Mouse (Mus musculus): Measurements from ENCODE around the gene Mmp25. TPM values are rescaled to one million over a fixed set of nuclear protein-coding genes. Genes with fewer than 3 reads are reported as not detected.

Gene Mmp25
- polyA plus RNA-seq, 2 experiments = 0.11 to 0.12 TPM

GRCm38 (mm10) chr17:23592208-23592925 lies 52.7 kb downstream of the Mmp25 start:
- H3K27me3 ChIP-seq (ENCODE audit: control insufficient read depth, insufficient read depth, low read length) = no peaks in the 10 kb centered on the region
- no peaks in the 10 kb centered on the region for H3K9me3 ChIP-seq (ENCODE audit: control insufficient read depth, low read length)
- peak overlapping the region; percentile 68 to 83 for H3K4me3 ChIP-seq (ENCODE audit: insufficient read depth in 1 of 2, low read depth in 2 of 2, low read length in 2 of 2)
- H3K36me3 ChIP-seq (replicated peaks; ENCODE audit: control insufficient read depth, insufficient read depth, low read depth) = no peaks in the 10 kb centered on the region
- H3K9ac ChIP-seq (replicated peaks) = peak overlapping the region; percentile 68
- no peak overlapping the region for H3K27ac ChIP-seq
- 7% methylated on average over 34 of the region's 34 CpGs for WGBS (ENCODE audit: insufficient replicate concordance)
- peak; percentile 100 for ATAC-seq (ENCODE audit: insufficient read depth)
- H3K4me1 ChIP-seq (replicated peaks; ENCODE audit: control insufficient read depth in 2 of 2, insufficient read depth in 2 of 2, low read length in 1 of 2) = peaks cover 3 to 9% of the 10 kb centered on the region in 2 experiments; a peak in 2 of 4 replicates
- peak overlapping the region; percentile 94 for H3K4me2 ChIP-seq (ENCODE audit: low read depth)
- peak; percentile 88 to 92 (median 91) for DNase-seq (ENCODE audit: low read depth in 3 of 3, low spot score in 3 of 3)
- TF ChIP-seq EP300 (IDR thresholded peaks at IDR 0.05; ENCODE audit: low read depth) (0 out of 2 replicates have a peak, but pooled peaks have one; percentile 21), CTCF (IDR thresholded peaks at IDR 0.05; ENCODE audit: low read depth) (no peak)

DNA sequence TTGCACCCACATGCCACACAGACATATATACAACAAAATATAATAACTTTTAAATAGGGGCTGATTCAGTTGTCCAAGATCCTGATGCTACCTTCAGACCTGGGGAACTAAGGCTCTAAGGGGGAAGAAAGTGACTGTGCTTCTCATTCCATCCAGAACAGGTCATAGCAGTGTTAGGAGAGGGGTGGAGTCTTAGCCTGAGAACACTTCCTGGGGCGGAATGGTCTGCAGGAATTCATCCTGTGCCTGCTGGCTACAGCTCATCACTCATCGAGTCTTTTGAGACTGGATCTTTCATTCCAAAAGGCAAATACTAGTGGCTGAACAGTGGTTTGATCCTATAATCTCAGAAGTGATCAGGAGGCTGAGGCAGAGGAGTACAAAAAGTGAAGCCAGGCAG lies 57.8 kb downstream of the Mmp25 start:
- H3K36me3 ChIP-seq (replicated peaks; ENCODE audit: control insufficient read depth, insufficient read depth, low read depth) = no peaks in the 10 kb centered on the region
- peaks cover 0 to 7% of the 10 kb centered on the region in 2 experiments; a peak in 2 of 4 replicates for H3K4me1 ChIP-seq (replicated peaks; ENCODE audit: control insufficient read depth in 2 of 2, insufficient read depth in 2 of 2, low read length in 1 of 2)
- no peak overlapping the region for H3K4me3 ChIP-seq (ENCODE audit: insufficient read depth in 1 of 2, low read depth in 2 of 2, low read length in 2 of 2)
- H3K4me2 ChIP-seq (ENCODE audit: low read depth) = no peak overlapping the region
- no peaks in the 10 kb centered on the region for H3K9me3 ChIP-seq (ENCODE audit: control insufficient read depth, low read length)
- DNase-seq (ENCODE audit: low read depth in 3 of 3, low spot score in 3 of 3) = no peak
- peaks cover 5% of the 10 kb centered on the region for H3K27me3 ChIP-seq (ENCODE audit: control insufficient read depth, insufficient read depth, low read length)
- TF ChIP-seq CTCF (IDR thresholded peaks at IDR 0.05; ENCODE audit: low read depth) = no peak
- TF ChIP-seq EP300 (IDR thresholded peaks at IDR 0.05; ENCODE audit: low read depth) = no peak
- H3K9ac ChIP-seq (replicated peaks) = no peak overlapping the region
- 42% methylated on average over 2 of the region's 2 CpGs for WGBS (ENCODE audit: insufficient replicate concordance)
- no peak overlapping the region for H3K27ac ChIP-seq
- ATAC-seq (ENCODE audit: insufficient read depth) = no peak

DNA sequence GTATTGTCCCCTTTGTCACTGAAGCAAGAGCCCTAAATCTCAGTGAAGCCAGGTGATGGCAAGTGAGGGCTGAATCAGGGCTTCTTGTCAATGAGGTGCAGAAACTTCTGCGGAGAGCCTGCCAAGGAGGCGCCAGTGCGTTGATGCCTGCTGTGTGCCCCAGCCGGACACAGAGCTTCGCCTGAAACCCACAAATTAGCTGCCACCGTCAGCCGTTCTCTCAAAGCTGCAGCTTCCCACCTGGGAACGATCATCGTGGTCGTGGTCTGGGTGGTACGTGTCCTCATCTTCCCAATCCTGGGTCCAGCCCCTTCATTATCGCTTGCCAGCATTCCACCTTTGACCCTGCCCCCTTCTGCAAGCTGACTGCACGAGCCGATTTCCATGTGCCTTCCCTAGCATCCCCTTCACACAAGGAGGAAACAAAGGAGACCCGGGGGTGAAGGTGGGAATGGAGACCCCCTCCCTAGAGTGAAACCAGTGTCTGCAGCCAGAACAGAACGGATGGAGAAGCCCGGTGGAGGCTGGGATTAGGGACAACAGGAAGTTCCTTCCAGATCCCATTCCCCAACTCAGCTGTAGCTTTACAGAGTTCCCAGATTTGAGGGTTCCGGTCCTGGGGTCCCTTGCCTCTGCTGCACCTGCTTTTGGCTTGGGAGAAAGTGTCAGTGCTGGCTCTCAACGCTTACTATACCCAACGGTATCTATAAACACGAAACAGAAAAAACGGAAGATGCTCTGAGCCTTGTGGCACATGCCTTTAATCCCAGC lies 59.2 kb downstream of the Mmp25 start:
- H3K27ac ChIP-seq = no peak overlapping the region
- DNase-seq (ENCODE audit: low read depth in 3 of 3, low spot score in 3 of 3) = no peak
- peaks cover 0 to 5% of the 10 kb centered on the region in 2 experiments; a peak in 1 of 4 replicates for H3K4me1 ChIP-seq (replicated peaks; ENCODE audit: control insufficient read depth in 2 of 2, insufficient read depth in 2 of 2, low read length in 1 of 2)
- peak overlapping the region; percentile 49 to 71 for H3K4me3 ChIP-seq (ENCODE audit: insufficient read depth in 1 of 2, low read depth in 2 of 2, low read length in 2 of 2)
- no peak for ATAC-seq (ENCODE audit: insufficient read depth)
- H3K4me2 ChIP-seq (ENCODE audit: low read depth) = peak overlapping the region; percentile 52
- under 1% methylated on average over 22 of the region's 22 CpGs for whole genome bisulfite sequencing (ENCODE audit: insufficient replicate concordance)
- H3K9me3 ChIP-seq (ENCODE audit: control insufficient read depth, low read length) = no peaks in the 10 kb centered on the region
- TF ChIP-seq CTCF (IDR thresholded peaks at IDR 0.05; ENCODE audit: low read depth) = no peak
- TF ChIP-seq EP300 (IDR thresholded peaks at IDR 0.05; ENCODE audit: low read depth) = no peak
- H3K27me3 ChIP-seq (ENCODE audit: control insufficient read depth, insufficient read depth, low read length) = peaks cover 5% of the 10 kb centered on the region
- peak overlapping the region; percentile 36 for H3K9ac ChIP-seq (replicated peaks)
- no peaks in the 10 kb centered on the region for H3K36me3 ChIP-seq (replicated peaks; ENCODE audit: control insufficient read depth, insufficient read depth, low read depth)

DNA sequence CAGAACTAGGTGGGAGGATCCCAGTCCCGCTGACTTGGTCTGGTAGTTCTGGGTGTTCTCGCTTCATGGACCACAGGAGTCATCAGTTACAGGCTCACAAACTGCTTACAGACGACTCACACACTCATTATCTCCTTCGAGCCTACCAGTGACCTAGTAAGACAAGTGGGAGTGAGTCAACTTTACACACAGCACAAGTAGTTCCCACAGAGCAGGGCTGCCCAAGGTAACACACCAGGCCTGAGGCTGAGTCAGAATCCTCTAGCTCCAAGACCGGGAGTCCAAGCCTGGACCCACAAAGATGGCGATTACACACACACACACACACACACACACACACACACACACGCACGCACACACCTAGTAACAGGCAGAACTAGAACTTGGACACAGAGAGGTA lies 60.3 kb downstream of the Mmp25 start:
- Histone ChIP-seq H3K9me3 (ENCODE audit: control insufficient read depth, low read length) (no peaks in the 10 kb centered on the region), H3K27ac (no peak overlapping the region), H3K36me3 (replicated peaks; ENCODE audit: control insufficient read depth, insufficient read depth, low read depth) (no peaks in the 10 kb centered on the region), H3K4me2 (ENCODE audit: low read depth) (no peak overlapping the region), H3K4me3 (ENCODE audit: insufficient read depth in 1 of 2, low read depth in 2 of 2, low read length in 2 of 2) (no peak overlapping the region), H3K27me3 (ENCODE audit: control insufficient read depth, insufficient read depth, low read length) (peaks cover 5% of the 10 kb centered on the region), H3K9ac (replicated peaks) (no peak overlapping the region), H3K4me1 (replicated peaks; ENCODE audit: control insufficient read depth in 2 of 2, insufficient read depth in 2 of 2, low read length in 1 of 2) (peaks cover 0 to 5% of the 10 kb centered on the region in 2 experiments; a peak in 1 of 4 replicates)
- DNase-seq (ENCODE audit: low read depth in 3 of 3, low spot score in 3 of 3) = no peak
- 63% methylated on average over 8 of the region's 8 CpGs for WGBS (ENCODE audit: insufficient replicate concordance)
- TF ChIP-seq CTCF (IDR thresholded peaks at IDR 0.05; ENCODE audit: low read depth) = no peak
- TF ChIP-seq EP300 (IDR thresholded peaks at IDR 0.05; ENCODE audit: low read depth) = no peak
- ATAC-seq (ENCODE audit: insufficient read depth) = no peak

Other genes starting within 250 kb of the Mmp25 start
- gene Vmn2r117, start 165.6 kb downstream of the Mmp25 start, polyA plus RNA-seq (2012; rRNA removed) = not detected in 2 replicates
- gene Vmn2r117, start 165.6 kb downstream of the Mmp25 start, polyA plus RNA-seq (2014; fragmentation: Nextera tagmentation; extraction: Ambion mirVana) = not detected in 2 replicates
- 3.7 and 4.1 TPM in 2 replicates for gene Zfp213, start 81.0 kb downstream of the Mmp25 start, polyA plus RNA-seq (2012; rRNA removed)
- gene Zfp213, start 81.0 kb downstream of the Mmp25 start, polyA plus RNA-seq (2014; fragmentation: Nextera tagmentation; extraction: Ambion mirVana) = 4.1 and 4.8 TPM in 2 replicates
- 1.9 and 2.0 TPM in 2 replicates for gene Zfp13, start 45.8 kb downstream of the Mmp25 start, polyA plus RNA-seq (2012; rRNA removed)
- 1.3 TPM in 2 replicates for gene Zfp13, start 45.8 kb downstream of the Mmp25 start, polyA plus RNA-seq (2014; fragmentation: Nextera tagmentation; extraction: Ambion mirVana)
- gene Zscan10, start 44.4 kb downstream of the Mmp25 start, polyA plus RNA-seq (2012; rRNA removed) = not detected in 2 replicates
- not detected in 2 replicates for gene Zscan10, start 44.4 kb downstream of the Mmp25 start, polyA plus RNA-seq (2014; fragmentation: Nextera tagmentation; extraction: Ambion mirVana)
- 0.02 TPM in 2 replicates for gene Bicdl2, start 15.2 kb upstream of the Mmp25 start, polyA plus RNA-seq (2012; rRNA removed)
- not detected in 2 replicates for gene Bicdl2, start 15.2 kb upstream of the Mmp25 start, polyA plus RNA-seq (2014; fragmentation: Nextera tagmentation; extraction: Ambion mirVana)
- gene Hcfc1r1, start 28.3 kb upstream of the Mmp25 start, polyA plus RNA-seq (2012; rRNA removed) = 11.3 and 15.3 TPM in 2 replicates
- 21.0 and 24.5 TPM in 2 replicates for gene Hcfc1r1, start 28.3 kb upstream of the Mmp25 start, polyA plus RNA-seq (2014; fragmentation: Nextera tagmentation; extraction: Ambion mirVana)
- gene Thoc6, start 28.6 kb upstream of the Mmp25 start, polyA plus RNA-seq (2012; rRNA removed) = 14.8 and 17.2 TPM in 2 replicates
- 21.4 and 21.5 TPM in 2 replicates for gene Thoc6, start 28.6 kb upstream of the Mmp25 start, polyA plus RNA-seq (2014; fragmentation: Nextera tagmentation; extraction: Ambion mirVana)
- gene Tnfrsf12a, start 32.2 kb upstream of the Mmp25 start, polyA plus RNA-seq (2012; rRNA removed) = 1.4 and 1.7 TPM in 2 replicates
- 3.0 and 3.9 TPM in 2 replicates for gene Tnfrsf12a, start 32.2 kb upstream of the Mmp25 start, polyA plus RNA-seq (2014; fragmentation: Nextera tagmentation; extraction: Ambion mirVana)
- 0.64 and 0.68 TPM in 2 replicates for gene Cldn6, start 34.0 kb upstream of the Mmp25 start, polyA plus RNA-seq (2012; rRNA removed)
- 0.15 and 0.50 TPM in 2 replicates for gene Cldn6, start 34.0 kb upstream of the Mmp25 start, polyA plus RNA-seq (2014; fragmentation: Nextera tagmentation; extraction: Ambion mirVana)
- gene Cldn9, start 38.7 kb upstream of the Mmp25 start, polyA plus RNA-seq (2012; rRNA removed) = 0.04 TPM in 2 replicates
- gene Cldn9, start 38.7 kb upstream of the Mmp25 start, polyA plus RNA-seq (2014; fragmentation: Nextera tagmentation; extraction: Ambion mirVana) = 0.21 TPM in 1 of 2 replicates, not detected in the other
- 0.04 and 0.09 TPM in 2 replicates for gene 1520401A03Rik, start 77.5 kb upstream of the Mmp25 start, polyA plus RNA-seq (2012; rRNA removed)
- not detected in 2 replicates for gene 1520401A03Rik, start 77.5 kb upstream of the Mmp25 start, polyA plus RNA-seq (2014; fragmentation: Nextera tagmentation; extraction: Ambion mirVana)
- 29.6 and 35.0 TPM in 2 replicates for gene Pkmyt1, start 81.1 kb upstream of the Mmp25 start, polyA plus RNA-seq (2012; rRNA removed)
- gene Pkmyt1, start 81.1 kb upstream of the Mmp25 start, polyA plus RNA-seq (2014; fragmentation: Nextera tagmentation; extraction: Ambion mirVana) = 21.2 and 24.5 TPM in 2 replicates
- gene Paqr4, start 95.6 kb upstream of the Mmp25 start, polyA plus RNA-seq (2012; rRNA removed) = 3.6 and 5.7 TPM in 2 replicates
- 6.4 and 7.2 TPM in 2 replicates for gene Paqr4, start 95.6 kb upstream of the Mmp25 start, polyA plus RNA-seq (2014; fragmentation: Nextera tagmentation; extraction: Ambion mirVana)
- gene Kremen2, start 100.6 kb upstream of the Mmp25 start, polyA plus RNA-seq (2012; rRNA removed) = 0.02 and 0.03 TPM in 2 replicates
- gene Kremen2, start 100.6 kb upstream of the Mmp25 start, polyA plus RNA-seq (2014; fragmentation: Nextera tagmentation; extraction: Ambion mirVana) = not detected in 2 replicates
- 4.0 and 4.3 TPM in 2 replicates for gene Flywch1, start 126.3 kb upstream of the Mmp25 start, polyA plus RNA-seq (2012; rRNA removed)
- gene Flywch1, start 126.3 kb upstream of the Mmp25 start, polyA plus RNA-seq (2014; fragmentation: Nextera tagmentation; extraction: Ambion mirVana) = 6.6 and 7.4 TPM in 2 replicates
- 0.57 and 0.79 TPM in 2 replicates for gene Flywch2, start 140.8 kb upstream of the Mmp25 start, polyA plus RNA-seq (2012; rRNA removed)
- 0.85 and 1.0 TPM in 2 replicates for gene Flywch2, start 140.8 kb upstream of the Mmp25 start, polyA plus RNA-seq (2014; fragmentation: Nextera tagmentation; extraction: Ambion mirVana)
- gene Srrm2, start 145.3 kb upstream of the Mmp25 start, polyA plus RNA-seq (2012; rRNA removed) = 136 and 152 TPM in 2 replicates
- gene Srrm2, start 145.3 kb upstream of the Mmp25 start, polyA plus RNA-seq (2014; fragmentation: Nextera tagmentation; extraction: Ambion mirVana) = 107 and 120 TPM in 2 replicates
- 277 and 284 TPM in 2 replicates for gene Elob, start 183.9 kb upstream of the Mmp25 start, polyA plus RNA-seq (2012; rRNA removed)
- 519 and 544 TPM in 2 replicates for gene Elob, start 183.9 kb upstream of the Mmp25 start, polyA plus RNA-seq (2014; fragmentation: Nextera tagmentation; extraction: Ambion mirVana)
- 0.04 TPM in 1 of 2 replicates, not detected in the other for gene Prss33, start 190.8 kb upstream of the Mmp25 start, polyA plus RNA-seq (2012; rRNA removed)
- gene Prss33, start 190.8 kb upstream of the Mmp25 start, polyA plus RNA-seq (2014; fragmentation: Nextera tagmentation; extraction: Ambion mirVana) = not detected in 2 replicates
- 0.06 TPM in 1 of 2 replicates, not detected in the other for gene Prss32, start 198.6 kb upstream of the Mmp25 start, polyA plus RNA-seq (2012; rRNA removed)
- gene Prss32, start 198.6 kb upstream of the Mmp25 start, polyA plus RNA-seq (2014; fragmentation: Nextera tagmentation; extraction: Ambion mirVana) = not detected in 2 replicates
- gene Prss41, start 198.9 kb upstream of the Mmp25 start, polyA plus RNA-seq (2012; rRNA removed) = 0.09 and 0.18 TPM in 2 replicates
- 0.06 TPM in 1 of 2 replicates, not detected in the other for gene Prss41, start 198.9 kb upstream of the Mmp25 start, polyA plus RNA-seq (2014; fragmentation: Nextera tagmentation; extraction: Ambion mirVana)
- not detected in 2 replicates for gene Prss21, start 222.8 kb upstream of the Mmp25 start, polyA plus RNA-seq (2012; rRNA removed)
- gene Prss21, start 222.8 kb upstream of the Mmp25 start, polyA plus RNA-seq (2014; fragmentation: Nextera tagmentation; extraction: Ambion mirVana) = not detected in 2 replicates
- gene Dcpp1, start 235.6 kb upstream of the Mmp25 start, polyA plus RNA-seq (2012; rRNA removed) = not detected in 2 replicates
- not detected in 2 replicates for gene Dcpp1, start 235.6 kb upstream of the Mmp25 start, polyA plus RNA-seq (2014; fragmentation: Nextera tagmentation; extraction: Ambion mirVana)
- not detected in 2 replicates for gene Dcpp2, start 235.6 kb upstream of the Mmp25 start, polyA plus RNA-seq (2012; rRNA removed)
- gene Dcpp2, start 235.6 kb upstream of the Mmp25 start, polyA plus RNA-seq (2014; fragmentation: Nextera tagmentation; extraction: Ambion mirVana) = not detected in 2 replicates

Data from liver, embryonic 14.5 days (tissue).